1 mouse cellular context compared by ENCODE assay signal in genomic region chr7:45137171-45138006, GRCm38 (mm10).
TF ChIP-seq lines count a peak whose summit lies in the region.

No protein-coding gene starts in this region.

TF ChIP-seq in MEL, 35 proteins besides CTCF, POLR2A, EP300 and RAD21 (continued from another document):
- TF ChIP-seq MYC (IDR thresholded peaks at IDR 0.05; ENCODE audit: low read depth, low read length) (no peak; the same call in none of the 2 replicates), ELF1 (IDR thresholded peaks at IDR 0.05; ENCODE audit: low read depth, low read length) (peak; percentile 65; the same call in 1 of the 2 replicates), GATA1 (IDR thresholded peaks at IDR 0.05; ENCODE audit: low read depth, low read length) (peak; percentile 99), NELFE (IDR thresholded peaks at IDR 0.05; ENCODE audit: low read depth, low read length) (peak; percentile 42; the same call in 1 of the 2 replicates), MAZ (IDR thresholded peaks at IDR 0.05; ENCODE audit: low read depth, low read length) (peak; percentile 79; the same call in 1 of the 2 replicates), UBTF (IDR thresholded peaks at IDR 0.05; ENCODE audit: borderline replicate concordance, insufficient read depth, low read depth, low read length) (no peak), TAL1 (IDR thresholded peaks at IDR 0.05; ENCODE audit: low read length) (peak; percentile 96), GABPA (IDR thresholded peaks at IDR 0.05; ENCODE audit: low read depth, low read length) (no peak), NRF1 (IDR thresholded peaks at IDR 0.05; ENCODE audit: insufficient read depth, low read depth, low read length, poor library complexity, severe bottlenecking) (peak; percentile 53; the same call in 1 of the 2 replicates), KAT2A (conservative IDR thresholded peaks at IDR 0.05; ENCODE audit: low read depth, low read length) (no peak; the same call in 1 of the 2 replicates), RCOR1 (IDR thresholded peaks at IDR 0.05; ENCODE audit: low read depth, low read length) (peak; percentile 93), MAX (IDR thresholded peaks at IDR 0.05; ENCODE audit: low read length) (peak; percentile 65; the same call in 1 of the 2 replicates), USF1 (IDR thresholded peaks at IDR 0.05; ENCODE audit: low read depth, low read length) (peak; percentile 53; the same call in 1 of the 2 replicates), ZNF384 (IDR thresholded peaks at IDR 0.05; ENCODE audit: low read depth, low read length) (peak; percentile 34; the same call in 1 of the 2 replicates), TCF12 (IDR thresholded peaks at IDR 0.05; ENCODE audit: low read depth, low read length) (peak; percentile 99), SMC3 (IDR thresholded peaks at IDR 0.05; ENCODE audit: low read depth, low read length) (no peak), MXI1 (IDR thresholded peaks at IDR 0.05; ENCODE audit: low read depth, low read length) (peak; percentile 78), SIN3A (IDR thresholded peaks at IDR 0.05; ENCODE audit: low read length) (peak; percentile 97), ETS1 (IDR thresholded peaks at IDR 0.05; ENCODE audit: low read depth, low read length) (peak; percentile 94), MYB (IDR thresholded peaks at IDR 0.05; ENCODE audit: low read depth, low read length) (peak; percentile 31; the same call in 1 of the 2 replicates), MEF2A (IDR thresholded peaks at IDR 0.05; ENCODE audit: extremely low read depth, insufficient replicate concordance, low read depth, low read length, poor library complexity, severe bottlenecking) (0 out of 2 replicates have a peak, but pooled peaks have one; percentile 30), ZMIZ1 (IDR thresholded peaks at IDR 0.05; ENCODE audit: low read depth, low read length) (0 out of 2 replicates have a peak, but pooled peaks have one; percentile 39), HCFC1 (IDR thresholded peaks at IDR 0.05; ENCODE audit: low read depth, low read length) (peak; percentile 59), MAFK (IDR thresholded peaks at IDR 0.05; ENCODE audit: borderline replicate concordance, low read depth, low read length) (peak; percentile 74), ZKSCAN1 (IDR thresholded peaks at IDR 0.05; ENCODE audit: low read depth, low read length) (no peak), ZC3H11A (IDR thresholded peaks at IDR 0.05; ENCODE audit: low read depth, low read length) (no peak), CHD1 (IDR thresholded peaks at IDR 0.05; ENCODE audit: low read depth, low read length) (no peak), POLR2AphosphoS2 (IDR thresholded peaks at IDR 0.05; ENCODE audit: low read length) (0 out of 2 replicates have a peak, but pooled peaks have one; percentile 35), TBP (IDR thresholded peaks at IDR 0.05; ENCODE audit: low read depth, low read length) (peak; percentile 59; the same call in 1 of the 2 replicates), E2F4 (IDR thresholded peaks at IDR 0.05; ENCODE audit: borderline replicate concordance, low read depth, low read length) (no peak), CHD2 (IDR thresholded peaks at IDR 0.05; ENCODE audit: low read length) (peak; percentile 62), BHLHE40 (IDR thresholded peaks at IDR 0.05; ENCODE audit: borderline replicate concordance, low read depth, low read length) (peak; percentile 62; the same call in 1 of the 2 replicates)
